Mouse (Mus musculus) C2C12 (cell line): Measurements from ENCODE around the gene Rangap1.

Experiments
- CEBPB ChIP-seq: IDR thresholded peaks from one replicate; pipeline ENCODE4 v1.6.1; 2011; ENCODE audit warnings: low read depth, mild to moderate bottlenecking, control low read depth, moderate library complexity
- CTCF ChIP-seq: IDR thresholded peaks from one replicate; pipeline ENCODE4 v1.5.1; 2011; ENCODE audit not compliant: control insufficient read depth, insufficient read depth, insufficient read length
- MAX ChIP-seq: IDR thresholded peaks from one replicate; pipeline ENCODE4 v1.6.1; 2011; ENCODE audit warnings: mild to moderate bottlenecking, control low read depth
- MYOD1 ChIP-seq: IDR thresholded peaks from one replicate; pipeline ENCODE4 v1.6.1; 2011; ENCODE audit warnings: low read depth; ENCODE audit not compliant: control insufficient read depth, insufficient read length
- USF1 ChIP-seq: IDR thresholded peaks from one replicate; pipeline ENCODE4 v1.6.1; 2011; ENCODE audit warnings: low read depth, mild to moderate bottlenecking, control low read depth, moderate library complexity

DNA sequence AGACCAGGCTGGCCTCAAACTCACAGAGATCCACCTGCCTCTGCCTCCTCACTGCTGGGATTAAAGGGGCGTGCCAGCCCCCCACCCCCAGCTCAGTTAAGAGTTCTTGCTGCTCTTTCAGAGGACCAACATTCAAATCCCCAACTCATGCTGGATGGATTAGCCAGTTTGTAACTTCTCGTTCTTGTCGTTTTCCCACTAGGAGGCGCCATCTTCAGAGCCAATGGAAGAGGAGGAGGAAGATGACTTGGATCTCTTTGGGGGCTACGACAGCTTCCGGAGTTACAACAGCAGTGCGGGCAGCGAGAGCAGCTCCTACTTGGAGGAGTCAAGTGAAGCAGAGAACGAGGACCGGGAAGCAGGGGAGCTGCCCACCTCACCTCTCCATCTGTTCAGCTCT is 78.4 kb downstream of the Rangap1 start:
- TF ChIP-seq CTCF (no peak), MAX (no peak), MYOD1 (no peak), CEBPB (no peak), USF1 (no peak)
